Mouse (Mus musculus): ENCODE results near the gene Strbp.
A peak's percentile ranks its signal among the peaks of the same experiment; 100 is the strongest.
"Not testable (repeated sequence)": the region's sequence is repeated elsewhere in the genome, so short reads cannot be mapped to it uniquely, and the experiment has no call there.

The Strbp gene

GRCm38 (mm10) chr2:37519286-37519640 lies 184.4 kb downstream of the Strbp start:
- no peak for DNase-seq (ENCODE audit: low spot score in 2 of 2)

GRCm38 (mm10) chr2:37518561-37519285 lies 184.9 kb downstream of the Strbp start:
- DNase-seq (ENCODE audit: low spot score in 2 of 2): no peak

GRCm38 (mm10) chr2:37516922-37517462 lies 186.7 kb downstream of the Strbp start:
- DNase-seq (ENCODE audit: low spot score in 2 of 2): no peak

GRCm38 (mm10) chr2:37516030-37516710 lies 187.5 kb downstream of the Strbp start, which contains the start of gene Gpr21:
Gpr21 (plus strand) TSS chr2:37516332.
- no peak for DNase-seq (ENCODE audit: low spot score in 2 of 2)

GRCm38 (mm10) chr2:37511134-37511901 lies 192.3 kb downstream of the Strbp start:
- no peak for DNase-seq (ENCODE audit: low spot score in 2 of 2)

- not testable (repeated sequence) for DNase-seq (ENCODE audit: low spot score in 2 of 2)
Measured at GRCm38 (mm10) chr2:37505856-37506255, 197.8 kb downstream of the Strbp start.

GRCm38 (mm10) chr2:37497321-37497720 lies 206.3 kb downstream of the Strbp start:
- DNase-seq (ENCODE audit: low spot score in 2 of 2): no peak

GRCm38 (mm10) chr2:37488956-37489355 lies 214.7 kb downstream of the Strbp start:
- no peak for DNase-seq (ENCODE audit: low spot score in 2 of 2)

GRCm38 (mm10) chr2:37486408-37486807 lies 217.3 kb downstream of the Strbp start:
- DNase-seq (ENCODE audit: low spot score in 2 of 2): no peak

GRCm38 (mm10) chr2:37485370-37485769 lies 218.3 kb downstream of the Strbp start:
- DNase-seq (ENCODE audit: low spot score in 2 of 2): peak in 1 of 2 experiments; percentile 59

GRCm38 (mm10) chr2:37484165-37484564 lies 219.5 kb downstream of the Strbp start:
- DNase-seq (ENCODE audit: low spot score in 2 of 2): no peak

- DNase-seq (ENCODE audit: low spot score in 2 of 2): no peak
Measured at GRCm38 (mm10) chr2:37480039-37480438, 223.6 kb downstream of the Strbp start.

GRCm38 (mm10) chr2:37479559-37479958 lies 224.1 kb downstream of the Strbp start:
- no peak for DNase-seq (ENCODE audit: low spot score in 2 of 2)

- DNase-seq (ENCODE audit: low spot score in 2 of 2): no peak
Measured at GRCm38 (mm10) chr2:37466266-37466665, 237.4 kb downstream of the Strbp start.

GRCm38 (mm10) chr2:37460707-37461106 lies 243.0 kb downstream of the Strbp start:
- no peak for DNase-seq (ENCODE audit: low spot score in 2 of 2)

GRCm38 (mm10) chr2:37452376-37452760 lies 251.3 kb downstream of the Strbp start:
- no peak for DNase-seq (ENCODE audit: low spot score in 2 of 2)

- DNase-seq (ENCODE audit: low spot score in 2 of 2): peak; percentile 90 to 92
Measured at GRCm38 (mm10) chr2:37451667-37452375, 251.8 kb downstream of the Strbp start.

GRCm38 (mm10) chr2:37442611-37443591 lies 260.8 kb downstream of the Strbp start, which contains the start of the genes Zbtb26, Zbtb6 and Rabgap1:
Zbtb26 (minus strand) TSS chr2:37443135.
Zbtb6 (minus strand) TSS chr2:37443171.
Rabgap1 (plus strand) TSS chr2:37443279.
- peak; percentile 86 to 88 for DNase-seq (ENCODE audit: low spot score in 2 of 2)

All from thymus, postnatal 10 days (tissue).